22 mouse cellular contexts compared by ENCODE assay signal in genomic region chr12:8776206-8776605, GRCm38 (mm10). TPM values are rescaled to one million over a fixed set of nuclear protein-coding genes. Genes with fewer than 3 reads are reported as not detected.
DNase-seq lines count a peak whose midpoint lies in the region; ATAC-seq and TF ChIP-seq lines count a peak whose summit lies in the region.
"Had no signal": no experiment of that assay in that cellular context is flagged by ENCODE, and none has a peak within 500 bp of the region (broad histone marks: within the 10 kb centered on the region; RNA-seq: fewer than 3 reads in every experiment).

No protein-coding gene starts in this region.

- H3K4me3 ChIP-seq in embryonic facial prominence, embryonic 12.5 days = 0 out of 2 replicates have a peak overlapping the region, but pooled peaks have one; percentile 5
- no peak overlapping the region for H3K4me3 ChIP-seq in embryonic facial prominence, embryonic 10.5 days
- peak overlapping the region; percentile 26 for H3K4me3 ChIP-seq in lung, adult 2 months (replicated peaks; ENCODE audit: extremely low read depth, low read depth, low read length)
- H3K4me3 ChIP-seq in limb, embryonic 14.5 days (replicated peaks; ENCODE audit: low read length) = no peak overlapping the region
- H3K4me3 ChIP-seq: forebrain, embryonic 13.5 days; megakaryocyte, embryonic 14.5 days; midbrain, embryonic 12.5 days; neural tube, embryonic 13.5 days had no signal

- WGBS in embryonic facial prominence, embryonic 12.5 days = 86% methylated on average over 7 of the region's 7 CpGs
- WGBS in embryonic facial prominence, embryonic 10.5 days = 94% methylated on average over 7 of the region's 7 CpGs
- 74% methylated on average over 7 of the region's 7 CpGs for WGBS in lung, adult 2 months
- 85% methylated on average over 7 of the region's 7 CpGs for WGBS in limb, embryonic 14.5 days

- no peak for DNase-seq in embryonic facial prominence, embryonic 10.5 days (ENCODE audit: low spot score)
- peak; percentile 41 for DNase-seq in lung, adult 2 months
- DNase-seq in lung, postnatal 10 days = no peak
- DNase-seq in limb, embryonic 14.5 days (ENCODE audit: low spot score) = no peak
- DNase-seq in cerebellum, adult 9-11 months = no peak
- DNase-seq in thymus, adult 18-20 months = no peak
- DNase-seq: adrenal gland, postnatal 10 days; cerebellum, adult 8-10 months; cerebellum, postnatal 36 days; gastrocnemius, postnatal 10 days; kidney, adult 8-10 months; layer of hippocampus, adult 9-11 months; lung, postnatal 4 days; right cerebral cortex, postnatal 4 days; thymus, postnatal 14 days had no signal

- TF ChIP-seq POLR2A in lung, adult 2 months (IDR thresholded peaks at IDR 0.05; ENCODE audit: borderline replicate concordance, extremely low read depth, low read depth, low read length) = no peak
- no peak for TF ChIP-seq POLR2A in limb, embryonic 14.5 days (IDR thresholded peaks at IDR 0.05; ENCODE audit: borderline replicate concordance, extremely low read depth, insufficient read depth, insufficient read length)

- H3K9ac ChIP-seq in embryonic facial prominence, embryonic 12.5 days = no peak overlapping the region
- H3K9ac ChIP-seq in limb, embryonic 14.5 days (ENCODE audit: low read depth, low read length, severe bottlenecking) = no peak overlapping the region
- H3K9ac ChIP-seq: forebrain, embryonic 13.5 days; midbrain, embryonic 12.5 days; neural tube, embryonic 13.5 days had no signal

- H3K4me1 ChIP-seq in embryonic facial prominence, embryonic 12.5 days = peaks cover 49% of the 10 kb centered on the region
- peaks cover 72% of the 10 kb centered on the region for H3K4me1 ChIP-seq in embryonic facial prominence, embryonic 10.5 days
- H3K4me1 ChIP-seq in lung, adult 2 months (ENCODE audit: control insufficient read depth, insufficient read depth, low read length) = 0 out of 2 replicates have a peak, but pooled peaks cover 2% of the 10 kb centered on the region
- peaks cover 71% of the 10 kb centered on the region for H3K4me1 ChIP-seq in limb, embryonic 14.5 days (ENCODE audit: control insufficient read depth, insufficient read depth, low read length)

- H3K4me2 ChIP-seq in embryonic facial prominence, embryonic 12.5 days (replicated peaks) = 0 out of 2 replicates have a peak overlapping the region, but pooled peaks have one; percentile 1
- 0 out of 2 replicates have a peak overlapping the region, but pooled peaks have one; percentile 4 for H3K4me2 ChIP-seq in limb, embryonic 14.5 days (replicated peaks; ENCODE audit: low read depth, low read length, severe bottlenecking)
- H3K4me2 ChIP-seq: forebrain, embryonic 13.5 days; midbrain, embryonic 12.5 days; neural tube, embryonic 13.5 days had no signal

- no peak for TF ChIP-seq CTCF in lung, adult 2 months (IDR thresholded peaks at IDR 0.05; ENCODE audit: insufficient read depth, low read length)

- H3K36me3 ChIP-seq in embryonic facial prominence, embryonic 12.5 days = no peaks in the 10 kb centered on the region
- H3K36me3 ChIP-seq in embryonic facial prominence, embryonic 10.5 days (replicated peaks) = peaks cover 39% of the 10 kb centered on the region
- peaks cover 9% of the 10 kb centered on the region for H3K36me3 ChIP-seq in limb, embryonic 14.5 days (ENCODE audit: control insufficient read depth, insufficient read depth, low read length)
- H3K36me3 ChIP-seq: midbrain, embryonic 12.5 days; neural tube, embryonic 13.5 days had no signal

- ATAC-seq in embryonic facial prominence, embryonic 12.5 days (ENCODE audit: insufficient number of reproducible peaks, insufficient read depth, low FRiP score, low TSS enrichment) = no peak
- ATAC-seq in limb, embryonic 14.5 days (ENCODE audit: low FRiP score, low read depth) = no peak
- ATAC-seq: forebrain, embryonic 13.5 days; hindbrain, embryonic 16.5 days had no signal

- H3K27me3 ChIP-seq in embryonic facial prominence, embryonic 12.5 days = no peaks in the 10 kb centered on the region
- no peaks in the 10 kb centered on the region for H3K27me3 ChIP-seq in embryonic facial prominence, embryonic 10.5 days (replicated peaks; ENCODE audit: low read depth, poor library complexity, severe bottlenecking)
- no peaks in the 10 kb centered on the region for H3K27me3 ChIP-seq in limb, embryonic 14.5 days (ENCODE audit: control insufficient read depth, insufficient read depth, low read length)
- H3K27me3 ChIP-seq: forebrain, embryonic 13.5 days; midbrain, embryonic 12.5 days; neural tube, embryonic 13.5 days had no signal

- no peak overlapping the region for H3K27ac ChIP-seq in embryonic facial prominence, embryonic 12.5 days
- no peak overlapping the region for H3K27ac ChIP-seq in embryonic facial prominence, embryonic 10.5 days (replicated peaks)
- no peak overlapping the region for H3K27ac ChIP-seq in limb, embryonic 14.5 days (replicated peaks; ENCODE audit: low read depth, low read length)
- H3K27ac ChIP-seq: forebrain, embryonic 13.5 days; kidney, postnatal 0 days; midbrain, embryonic 12.5 days; neural tube, embryonic 13.5 days had no signal

- H3K9me3 ChIP-seq in embryonic facial prominence, embryonic 12.5 days = no peaks in the 10 kb centered on the region
- H3K9me3 ChIP-seq in embryonic facial prominence, embryonic 10.5 days = no peaks in the 10 kb centered on the region
- no peaks in the 10 kb centered on the region for H3K9me3 ChIP-seq in limb, embryonic 14.5 days (ENCODE audit: control insufficient read depth, low read length)
- H3K9me3 ChIP-seq: forebrain, embryonic 13.5 days; megakaryocyte, embryonic 14.5 days; midbrain, embryonic 12.5 days; neural tube, embryonic 13.5 days had no signal

RNA-seq across cellular contexts. Expression of gene Sdc1, which starts 5.1 kb away (rescaled TPM):
- 173 and 184 TPM in 2 replicates for polyA plus RNA-seq in embryonic facial prominence, embryonic 12.5 days (2016; fragmentation: Nextera tagmentation; extraction: Ambion mirVana)
- polyA plus RNA-seq in embryonic facial prominence, embryonic 10.5 days (2016; fragmentation: Nextera tagmentation; extraction: Ambion mirVana) = 157 and 158 TPM in 2 replicates
- polyA plus RNA-seq in lung, adult 2 months (2012; rRNA removed) = 200 and 209 TPM in 2 replicates
- 268 and 329 TPM in 2 replicates for polyA plus RNA-seq in limb, embryonic 14.5 days (2012; rRNA removed)
- polyA plus RNA-seq in limb, embryonic 14.5 days (2014; fragmentation: Nextera tagmentation; extraction: Ambion mirVana) = 238 and 240 TPM in 2 replicates

Comparison
In these comparisons a context has a peak if more than half of its experiments do, and no peak if none do; other contexts are left out.
1. H3K4me3 ChIP-seq: peak in embryonic facial prominence, embryonic 12.5 days (single experiment) and lung, adult 2 months (single experiment); none in embryonic facial prominence, embryonic 10.5 days (single experiment) and limb, embryonic 14.5 days (single experiment).